Mouse (Mus musculus) ES-E14 (cell line): ENCODE data around the gene Bcas3. TPM values are rescaled to one million over a fixed set of nuclear protein-coding genes. Genes with fewer than 3 reads are reported as not detected.

Experiments
- DNase-seq: peaks from one replicate; pipeline ENCODE4 v3.0.0-alpha.2; 2013; ENCODE audit warnings: low read depth, low spot score
- H3K27ac ChIP-seq: 2 replicates; pipeline ENCODE4 v1.5.1; 2012; ENCODE audit warnings: low read depth, mild to moderate bottlenecking, low read length, moderate library complexity, mixed read lengths; ENCODE audit not compliant: poor library complexity, insufficient read depth, severe bottlenecking
- H3K36me3 ChIP-seq: 2 replicates; pipeline ENCODE4 v1.6.1; 2012; ENCODE audit warnings: mild to moderate bottlenecking, low read length, moderate library complexity, mixed read lengths; ENCODE audit not compliant: control insufficient read depth, poor library complexity, insufficient read depth, severe bottlenecking
- H3K4me1 ChIP-seq, 2 experiments: fragments of 150-350 bp in 1 of 2; sonication (generic) in 1 of 2; 2 replicates each; pipeline ENCODE4 v1.6.1; 2012; ENCODE audit warnings: low read length in 2 of 2, mild to moderate bottlenecking in 1 of 2, mixed read lengths in 1 of 2; ENCODE audit not compliant: control insufficient read depth in 2 of 2, insufficient read depth in 2 of 2, poor library complexity in 1 of 2
- H3K4me3 ChIP-seq, 2 experiments: fragments of 150-350 bp in 1 of 2; sonication (generic) in 1 of 2; 2 replicates each; pipeline ENCODE4 v1.5.1; 2012; ENCODE audit warnings: low read length in 2 of 2, low read depth in 1 of 2, mild to moderate bottlenecking in 1 of 2, mixed read lengths in 1 of 2; ENCODE audit not compliant: insufficient read depth in 1 of 2, poor library complexity in 1 of 2, severe bottlenecking in 1 of 2
- H3K9ac ChIP-seq: 2 replicates; pipeline ENCODE4 v1.6.1; 2012; ENCODE audit warnings: low read depth, mild to moderate bottlenecking, low read length, mixed read lengths; ENCODE audit not compliant: poor library complexity, insufficient read depth, severe bottlenecking
- H3K9me3 ChIP-seq: fragments of 150-350 bp; sonication (generic); 2 replicates; pipeline ENCODE4 v1.6.1; 2012; ENCODE audit warnings: low read depth, mild to moderate bottlenecking, low read length; ENCODE audit not compliant: control insufficient read depth, insufficient read depth
- CHD2 ChIP-seq: IDR thresholded peaks from 2 replicates; pipeline ENCODE4 v1.6.1; 2014; ENCODE audit warnings: mild to moderate bottlenecking, low read depth, low read length, inconsistent platforms
- HCFC1 ChIP-seq: IDR thresholded peaks from 2 replicates; pipeline ENCODE4 v1.6.1; 2012; ENCODE audit warnings: low read length, inconsistent platforms, borderline replicate concordance; ENCODE audit not compliant: insufficient read depth
- MAFK ChIP-seq: IDR thresholded peaks from 2 replicates; pipeline ENCODE4 v1.6.1; 2014; ENCODE audit warnings: mild to moderate bottlenecking, low read depth, low read length, inconsistent platforms; ENCODE audit not compliant: insufficient read depth
- ZC3H11A ChIP-seq: IDR thresholded peaks from 2 replicates; pipeline ENCODE4 v1.6.1; 2012; ENCODE audit warnings: low read depth, mild to moderate bottlenecking, inconsistent platforms, low read length, borderline replicate concordance
- ZNF384 ChIP-seq: IDR thresholded peaks from 2 replicates; pipeline ENCODE4 v1.6.1; 2012; ENCODE audit warnings: low read depth, low read length, inconsistent platforms
- in situ Hi-C, 2 experiments: fragments of 600-800 bp; cut with MboI; formaldehyde crosslinking; loops; one replicate each; pipeline ENCODE4 v1.15.1; 2025; ENCODE audit warnings: low sequenced_read_pairs in 2 of 2, inconsistent platforms in 1 of 2; ENCODE audit not compliant: unreplicated experiment in 2 of 2
- total RNA-seq: library from RNA; depleted of rRNA; stranded (reverse); fragments of 300-350 nt; gene quantifications from 2 replicates; pipeline ENCODE4 v1.2.3, GENCODE M21; 2012

Gene Bcas3
- total RNA-seq, 1 experiment, result 23.6 TPM

DNA sequence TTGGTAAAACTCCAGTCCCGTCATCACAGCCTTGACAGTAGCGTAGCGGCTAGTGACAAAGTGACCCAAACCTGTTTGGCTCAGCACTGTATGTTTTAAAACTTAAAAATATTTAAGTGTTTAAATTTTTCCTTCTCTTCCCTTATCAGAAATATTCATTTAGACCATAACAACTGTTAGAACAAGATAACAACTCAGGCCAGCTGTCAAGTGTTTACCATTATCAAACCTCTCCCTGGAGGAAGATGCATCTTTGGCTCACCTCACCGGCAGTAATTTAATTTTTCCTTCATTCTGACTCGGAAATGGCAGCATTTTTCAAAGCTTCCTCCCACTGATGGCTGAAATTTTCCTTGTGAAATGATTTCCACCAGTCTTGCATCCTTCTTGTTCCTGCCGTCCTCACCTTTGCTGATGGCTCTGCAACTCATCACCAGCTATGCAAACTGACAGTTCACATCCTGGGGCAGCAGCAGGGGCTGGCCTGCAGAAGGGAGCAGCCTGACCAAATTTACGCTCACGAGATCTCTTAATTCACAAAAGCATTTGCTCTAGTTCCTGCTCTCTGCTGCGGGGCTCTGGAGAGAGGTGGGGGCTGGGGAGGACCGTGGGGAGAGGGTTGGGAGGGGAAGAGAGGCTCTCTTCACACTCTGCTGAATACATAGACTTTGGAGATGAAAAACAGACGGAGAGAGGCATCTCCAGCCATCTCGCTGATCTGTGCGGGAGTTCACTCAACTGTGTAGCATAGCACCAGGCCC is 275.5 kb downstream of the Bcas3 start:
- H3K27ac ChIP-seq, result no peak overlapping the region
- in situ Hi-C loops, result no loop called here
- no peaks in the 10 kb centered on the region for H3K4me1 ChIP-seq
- H3K9ac ChIP-seq, result no peak overlapping the region
- no peak for DNase-seq
- no peak overlapping the region for H3K4me3 ChIP-seq
- no peaks in the 10 kb centered on the region for H3K36me3 ChIP-seq
- TF ChIP-seq MAFK (no peak), CHD2 (no peak), HCFC1 (no peak), ZNF384 (no peak)
- H3K9me3 ChIP-seq, result no peaks in the 10 kb centered on the region

DNA sequence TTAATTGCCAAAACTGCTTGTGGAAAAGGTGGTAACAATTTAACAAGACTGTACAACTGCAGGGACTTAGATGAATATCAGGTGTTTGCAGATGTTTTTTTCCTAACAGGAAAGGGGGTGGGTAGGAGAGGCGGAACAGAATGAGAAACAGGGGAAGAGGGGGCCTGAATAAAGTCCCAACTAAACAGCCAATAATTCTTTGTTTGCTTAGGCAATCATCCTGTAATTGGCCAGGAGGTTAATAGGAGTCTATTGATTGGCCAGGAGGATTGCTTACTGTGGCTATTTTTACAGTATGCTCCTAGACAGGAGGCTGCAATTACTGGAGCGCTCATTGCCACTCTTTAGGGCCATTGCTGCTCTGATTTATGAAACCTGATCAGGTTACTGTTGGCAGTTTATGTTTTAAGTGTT is 279.6 kb downstream of the Bcas3 start:
- DNase-seq, result no peak
- Histone ChIP-seq H3K36me3 (no peaks in the 10 kb centered on the region), H3K9ac (no peak overlapping the region), H3K4me1 (no peaks in the 10 kb centered on the region), H3K9me3 (no peaks in the 10 kb centered on the region), H3K4me3 (no peak overlapping the region), H3K27ac (no peak overlapping the region)
- in situ Hi-C loops, result no loop called here
- no peak for TF ChIP-seq ZC3H11A
- no peak for TF ChIP-seq CHD2
- TF ChIP-seq HCFC1, result no peak
- TF ChIP-seq MAFK, result no peak
- TF ChIP-seq ZNF384, result no peak

DNA sequence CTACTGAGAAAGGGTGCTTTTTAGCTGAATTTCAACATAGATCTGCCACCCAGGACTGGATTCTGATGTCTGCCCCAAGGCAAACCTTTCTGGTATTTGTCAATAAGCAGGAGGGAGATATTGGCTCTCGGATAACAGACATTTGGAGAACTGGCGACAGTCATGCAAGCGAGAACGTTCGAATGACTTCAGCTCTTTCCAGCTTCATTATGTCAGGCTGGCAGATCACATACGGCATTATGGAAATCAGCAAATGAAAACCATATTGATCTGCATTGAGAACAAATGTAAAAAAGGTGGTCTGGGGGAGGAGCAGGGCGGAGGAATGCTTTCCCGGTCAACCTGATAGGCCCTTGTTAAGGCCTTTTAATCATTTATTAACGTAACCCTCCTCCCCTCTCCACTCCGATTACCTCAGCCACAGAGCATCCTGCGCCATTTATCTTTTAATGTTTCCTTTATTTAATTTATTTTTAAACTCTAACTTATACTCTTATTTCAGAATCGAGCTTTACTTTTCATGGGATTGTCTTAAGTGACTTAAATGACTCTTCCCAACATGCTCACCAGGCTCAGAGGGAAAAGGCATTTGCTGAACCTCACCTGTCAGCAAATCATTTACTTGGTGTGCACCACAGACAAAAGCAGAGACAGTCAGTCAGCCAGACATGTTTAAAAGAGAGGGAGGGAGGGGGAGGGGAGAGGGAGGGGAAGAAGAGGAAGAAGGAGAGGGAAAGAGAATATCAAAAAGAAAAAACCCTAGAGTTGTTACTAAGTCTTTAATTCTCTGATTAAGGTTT is 285.9 kb downstream of the Bcas3 start:
- Histone ChIP-seq H3K9ac (no peak overlapping the region), H3K4me3 (no peak overlapping the region), H3K4me1 (no peaks in the 10 kb centered on the region), H3K27ac (no peak overlapping the region), H3K36me3 (no peaks in the 10 kb centered on the region), H3K9me3 (no peaks in the 10 kb centered on the region)
- in situ Hi-C loops, result no loop called here
- no peak for DNase-seq
- no peak for TF ChIP-seq ZNF384
- TF ChIP-seq HCFC1, result no peak
- TF ChIP-seq ZC3H11A, result no peak
- no peak for TF ChIP-seq MAFK
- no peak for TF ChIP-seq CHD2

DNA sequence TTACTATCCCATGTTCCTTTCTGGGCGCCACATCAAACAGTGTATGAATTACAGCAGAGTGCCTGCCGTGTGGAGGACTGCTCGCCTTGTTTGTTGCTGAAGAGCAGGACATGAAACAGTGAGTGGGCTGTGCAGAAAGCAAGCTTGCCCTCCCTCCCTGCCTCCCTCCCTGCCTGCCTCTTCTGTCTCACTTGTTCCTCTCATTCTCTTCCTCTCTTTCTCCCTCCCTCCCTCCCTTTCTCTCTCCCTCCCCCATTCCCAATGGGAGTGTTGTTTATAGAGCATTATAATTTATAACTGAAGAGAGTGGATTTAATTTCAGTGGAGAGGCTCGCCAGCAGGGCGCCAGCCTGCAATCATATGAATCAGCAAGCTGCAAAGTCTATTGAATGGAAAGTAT is 287.7 kb downstream of the Bcas3 start:
- H3K4me1 ChIP-seq, result no peaks in the 10 kb centered on the region
- no peak overlapping the region for H3K4me3 ChIP-seq
- no peaks in the 10 kb centered on the region for H3K9me3 ChIP-seq
- TF ChIP-seq ZNF384, result no peak
- no peak for TF ChIP-seq MAFK
- no peak for TF ChIP-seq HCFC1
- TF ChIP-seq ZC3H11A, result no peak
- TF ChIP-seq CHD2, result no peak
- H3K27ac ChIP-seq, result no peak overlapping the region
- H3K36me3 ChIP-seq, result no peaks in the 10 kb centered on the region
- H3K9ac ChIP-seq, result no peak overlapping the region
- in situ Hi-C loops, result no loop called here
- DNase-seq, result no peak
